In the genomic region with DNA sequence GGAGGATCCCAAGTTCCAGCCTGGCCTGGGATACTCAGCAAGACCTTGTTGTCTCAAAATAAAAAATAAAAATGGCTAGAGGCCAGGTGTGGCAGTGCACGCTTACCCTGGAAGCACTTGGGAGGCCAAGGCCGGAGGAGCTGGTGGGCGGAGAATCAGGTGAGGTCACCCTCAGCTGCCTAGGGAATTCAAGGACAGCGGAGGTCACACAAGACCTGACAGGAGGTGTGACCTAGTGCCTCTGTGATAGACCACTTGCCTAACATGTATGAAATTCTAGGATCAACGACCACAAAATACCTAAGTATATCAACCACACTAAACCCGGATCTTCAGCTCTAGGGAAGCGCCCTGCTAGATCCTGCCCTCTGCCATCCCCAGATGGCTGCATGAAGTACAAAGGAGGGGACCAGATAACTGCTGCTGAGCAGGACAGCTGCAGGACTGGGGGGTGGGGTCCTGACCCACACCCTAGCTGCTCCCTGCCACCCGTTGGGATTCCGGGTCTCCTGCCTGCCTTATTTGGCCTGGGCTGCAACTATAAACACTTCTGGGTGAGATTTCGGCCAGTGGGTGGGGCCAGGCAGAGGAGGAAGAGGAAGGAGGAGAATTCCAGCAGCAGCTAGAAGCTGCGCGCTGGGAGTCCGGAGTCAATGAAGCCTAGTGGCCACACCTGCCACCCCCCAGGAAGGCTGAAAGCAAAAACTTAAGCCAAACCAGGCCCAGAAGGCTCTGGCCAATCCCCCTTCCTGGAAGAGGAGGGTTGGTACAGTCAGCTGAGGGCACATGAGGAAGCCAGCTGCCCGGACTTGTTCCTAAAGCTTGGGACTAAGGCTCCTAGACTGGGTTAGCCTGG, we compare ENCODE assay signal across 8 mouse cellular contexts. TPM values are rescaled to one million over a fixed set of nuclear protein-coding genes. Genes with fewer than 3 reads are reported as not detected.
DNase-seq lines count a peak whose midpoint lies in the region; ATAC-seq lines count a peak whose summit lies in the region.

No protein-coding gene starts in this region.

- peaks cover 38% of the 10 kb centered on the region for H3K4me1 ChIP-seq in embryonic facial prominence, embryonic 12.5 days

- peak overlapping the region; percentile 29; the same call in 1 of the 2 replicates for H3K4me2 ChIP-seq in embryonic facial prominence, embryonic 12.5 days (replicated peaks)

- 55% methylated on average over 14 of the region's 14 CpGs for WGBS in embryonic facial prominence, embryonic 12.5 days
- 61% methylated on average over 14 of the region's 14 CpGs for WGBS in macrophage (ENCODE audit: missing documents)

- 0 out of 2 replicates have a peak overlapping the region, but pooled peaks have one; percentile 21 for H3K9ac ChIP-seq in embryonic facial prominence, embryonic 12.5 days

- H3K79me2 ChIP-seq in macrophage (ENCODE audit: inconsistent target), result peaks cover 100% of the 10 kb centered on the region

- ATAC-seq in embryonic facial prominence, embryonic 12.5 days (ENCODE audit: insufficient number of reproducible peaks, insufficient read depth, low FRiP score, low TSS enrichment), result no peak

- H3K27ac ChIP-seq in embryonic facial prominence, embryonic 12.5 days, result peak overlapping the region; percentile 67; the same call in 1 of the 2 replicates
- H3K27ac ChIP-seq in macrophage, result peak overlapping the region; percentile 85

- H3K4me3 ChIP-seq in embryonic facial prominence, embryonic 12.5 days, result no peak overlapping the region
- no peak overlapping the region for H3K4me3 ChIP-seq in macrophage (ENCODE audit: inconsistent target)

- H3K36me3 ChIP-seq in embryonic facial prominence, embryonic 12.5 days, result no peaks in the 10 kb centered on the region
- no peaks in the 10 kb centered on the region for H3K36me3 ChIP-seq in macrophage (ENCODE audit: inconsistent target)

- no peaks in the 10 kb centered on the region for H3K27me3 ChIP-seq in embryonic facial prominence, embryonic 12.5 days

- peak; percentile 24 for DNase-seq in cerebellum, adult 9-11 months
- DNase-seq in cerebellum, adult 11 months, result no peak
- DNase-seq in heart, postnatal 10 days, result peak; percentile 71 to 72
- peak; percentile 88 to 94 for DNase-seq in kidney, postnatal 36 days
- no peak for DNase-seq in testis, postnatal 10 days (ENCODE audit: low spot score)
- DNase-seq in right cerebral cortex, postnatal 14 days, result no peak

- intact Hi-C loops in heart, postnatal 10 days (cut with DNase I), result no loop called here

- H3K9me3 ChIP-seq in embryonic facial prominence, embryonic 12.5 days, result no peaks in the 10 kb centered on the region

RNA-seq across cellular contexts. Expression of gene Piezo1, which starts 28.1 kb away (rescaled TPM):
- 11.6 and 16.7 TPM in 2 replicates for polyA plus RNA-seq in embryonic facial prominence, embryonic 12.5 days (2016; fragmentation: Nextera tagmentation; extraction: Ambion mirVana)
- total RNA-seq in heart, postnatal 10 days (2021), result 10 to 100 TPM; 40.3 to 43.3 TPM
- total RNA-seq in macrophage (2018; cell fraction: chromatin; rRNA removed), result 1,000 to 10,000 TPM in 3 of 26 experiments, 100 to 1,000 TPM in 22, 10 to 100 TPM in 1; 87.6 to 1,687 (median 236) TPM
- total RNA-seq in macrophage (2018; cell fraction: cytosol; rRNA removed), result 100 to 1,000 TPM in 1 of 26 experiments, 10 to 100 TPM in 25; 40.5 to 139 (median 66.7) TPM
- total RNA-seq in macrophage (2018; cell fraction: nucleus; rRNA removed), result 100 to 1,000 TPM; 100 to 685 (median 171) TPM
- polyA plus RNA-seq in macrophage (2018), result 43.2 to 134 TPM (median 57.2 TPM) in 3 replicates

RNA-seq across cellular contexts. Expression of gene Cdt1, which starts 44.8 kb away (rescaled TPM):
- 41.2 and 41.6 TPM in 2 replicates for polyA plus RNA-seq in embryonic facial prominence, embryonic 12.5 days (2016; fragmentation: Nextera tagmentation; extraction: Ambion mirVana)
- 10 to 100 TPM in 1 of 2 experiments, 1 to 10 TPM in 1; 9.7 to 14.0 TPM for total RNA-seq in heart, postnatal 10 days (2021)
- 10 to 100 TPM in 24 of 26 experiments, 1 to 10 TPM in 2; 5.9 to 60.1 (median 21.2) TPM for total RNA-seq in macrophage (2018; cell fraction: chromatin; rRNA removed)
- 10 to 100 TPM; 14.4 to 42.5 (median 21.0) TPM for total RNA-seq in macrophage (2018; cell fraction: cytosol; rRNA removed)
- 10 to 100 TPM; 11.5 to 96.2 (median 21.4) TPM for total RNA-seq in macrophage (2018; cell fraction: nucleus; rRNA removed)
- polyA plus RNA-seq in macrophage (2018), result 11.1 to 84.7 TPM (median 15.5 TPM) in 3 replicates

RNA-seq across cellular contexts. Expression of gene Ctu2, which starts 47.1 kb away (rescaled TPM):
- 69.9 and 76.8 TPM in 2 replicates for polyA plus RNA-seq in embryonic facial prominence, embryonic 12.5 days (2016; fragmentation: Nextera tagmentation; extraction: Ambion mirVana)
- 10 to 100 TPM in 1 of 2 experiments, 1 to 10 TPM in 1; 9.6 to 14.1 TPM for total RNA-seq in heart, postnatal 10 days (2021)
- 100 to 1,000 TPM in 1 of 26 experiments, 10 to 100 TPM in 25; 26.4 to 148 (median 49.5) TPM for total RNA-seq in macrophage (2018; cell fraction: chromatin; rRNA removed)
- 10 to 100 TPM in 12 of 26 experiments, 1 to 10 TPM in 14; 4.4 to 14.2 (median 9.9) TPM for total RNA-seq in macrophage (2018; cell fraction: cytosol; rRNA removed)
- total RNA-seq in macrophage (2018; cell fraction: nucleus; rRNA removed), result 10 to 100 TPM in 25 of 26 experiments, 1 to 10 TPM in 1; 6.7 to 37.5 (median 19.9) TPM
- 7.5 to 12.0 TPM (median 7.9 TPM) in 3 replicates for polyA plus RNA-seq in macrophage (2018)

RNA-seq across cellular contexts. Expression of gene Rnf166, which starts 47.2 kb away (rescaled TPM):
- 46.8 and 49.9 TPM in 2 replicates for polyA plus RNA-seq in embryonic facial prominence, embryonic 12.5 days (2016; fragmentation: Nextera tagmentation; extraction: Ambion mirVana)
- total RNA-seq in heart, postnatal 10 days (2021), result 10 to 100 TPM; 28.2 to 32.0 TPM
- total RNA-seq in macrophage (2018; cell fraction: chromatin; rRNA removed), result 10 to 100 TPM in 22 of 26 experiments, 1 to 10 TPM in 4; 8.0 to 59.5 (median 25.5) TPM
- total RNA-seq in macrophage (2018; cell fraction: cytosol; rRNA removed), result 10 to 100 TPM; 23.2 to 74.7 (median 45.6) TPM
- 10 to 100 TPM; 11.1 to 68.5 (median 26.6) TPM for total RNA-seq in macrophage (2018; cell fraction: nucleus; rRNA removed)
- 36.6 to 108 TPM (median 59.1 TPM) in 3 replicates for polyA plus RNA-seq in macrophage (2018)

RNA-seq across cellular contexts. Expression of gene Aprt, which starts 53.7 kb away (rescaled TPM):
- 289 and 298 TPM in 2 replicates for polyA plus RNA-seq in embryonic facial prominence, embryonic 12.5 days (2016; fragmentation: Nextera tagmentation; extraction: Ambion mirVana)
- total RNA-seq in heart, postnatal 10 days (2021), result 10 to 100 TPM; 37.9 to 41.8 TPM
- 10 to 100 TPM; 16.7 to 82.3 (median 52.8) TPM for total RNA-seq in macrophage (2018; cell fraction: chromatin; rRNA removed)
- 100 to 1,000 TPM; 122 to 199 (median 155) TPM for total RNA-seq in macrophage (2018; cell fraction: cytosol; rRNA removed)
- total RNA-seq in macrophage (2018; cell fraction: nucleus; rRNA removed), result 100 to 1,000 TPM in 4 of 26 experiments, 10 to 100 TPM in 22; 46.0 to 149 (median 72.7) TPM
- 89.7 to 305 TPM (median 145 TPM) in 3 replicates for polyA plus RNA-seq in macrophage (2018)

Comparison
In these comparisons a context has a peak if more than half of its experiments do, and no peak if none do; other contexts are left out.
1. DNase-seq: peak in cerebellum, adult 9-11 months (single experiment), heart, postnatal 10 days (2 of 2) and kidney, postnatal 36 days (2 of 2); none in cerebellum, adult 11 months (single experiment), testis, postnatal 10 days (single experiment) and right cerebral cortex, postnatal 14 days (single experiment).